Mouse (Mus musculus): Measurements from ENCODE around the gene Ppp1r2. TPM values are rescaled to one million over a fixed set of nuclear protein-coding genes. Genes with fewer than 3 reads are reported as not detected.
A peak's percentile ranks its signal among the peaks of the same experiment; 100 is the strongest.

The Ppp1r2 gene
- polyA plus RNA-seq, 2 experiments: 40.5 to 77.7 TPM

DNA sequence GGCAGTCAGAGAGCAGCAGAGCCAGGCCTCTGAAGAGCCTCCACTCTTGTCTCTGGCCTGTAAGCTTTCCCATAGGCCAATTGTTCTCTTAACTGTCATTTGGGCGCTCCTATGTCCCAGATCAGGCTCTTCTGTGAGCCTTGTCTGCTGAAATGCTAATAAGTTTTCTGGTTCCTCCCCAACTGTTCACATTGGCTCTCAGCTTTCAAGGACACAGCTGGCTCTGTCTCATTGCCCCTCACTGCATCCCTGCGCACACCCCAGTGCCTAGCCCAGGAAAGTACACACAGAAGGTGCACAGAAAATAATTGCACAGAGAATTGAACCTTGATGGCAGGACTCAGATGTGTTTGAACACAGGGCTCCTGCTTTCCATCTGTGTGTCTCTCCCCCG lies 24.9 kb upstream of the Ppp1r2 start:
- no peak overlapping the region for H3K4me3 ChIP-seq (replicated peaks; ENCODE audit: low read length)
- H3K9me3 ChIP-seq (ENCODE audit: control insufficient read depth, low read length): no peaks in the 10 kb centered on the region
- H3K27me3 ChIP-seq (ENCODE audit: control insufficient read depth, insufficient read depth, low read length): no peaks in the 10 kb centered on the region
- H3K36me3 ChIP-seq (ENCODE audit: control insufficient read depth, insufficient read depth, low read length): no peaks in the 10 kb centered on the region
- H3K27ac ChIP-seq (replicated peaks; ENCODE audit: low read depth, low read length): 0 out of 2 replicates have a peak overlapping the region, but pooled peaks have one; percentile 19
- WGBS: 42% methylated on average over 3 of the region's 3 CpGs
- no peak for DNase-seq (ENCODE audit: low spot score)
- H3K4me2 ChIP-seq (replicated peaks; ENCODE audit: low read depth, low read length, severe bottlenecking): no peak overlapping the region
- TF ChIP-seq POLR2A (IDR thresholded peaks at IDR 0.05; ENCODE audit: borderline replicate concordance, extremely low read depth, insufficient read depth, insufficient read length): no peak
- H3K9ac ChIP-seq (ENCODE audit: low read depth, low read length, severe bottlenecking): no peak overlapping the region
- ATAC-seq (ENCODE audit: low FRiP score, low read depth): no peak
- peaks cover 11% of the 10 kb centered on the region for H3K4me1 ChIP-seq (ENCODE audit: control insufficient read depth, insufficient read depth, low read length)

DNA sequence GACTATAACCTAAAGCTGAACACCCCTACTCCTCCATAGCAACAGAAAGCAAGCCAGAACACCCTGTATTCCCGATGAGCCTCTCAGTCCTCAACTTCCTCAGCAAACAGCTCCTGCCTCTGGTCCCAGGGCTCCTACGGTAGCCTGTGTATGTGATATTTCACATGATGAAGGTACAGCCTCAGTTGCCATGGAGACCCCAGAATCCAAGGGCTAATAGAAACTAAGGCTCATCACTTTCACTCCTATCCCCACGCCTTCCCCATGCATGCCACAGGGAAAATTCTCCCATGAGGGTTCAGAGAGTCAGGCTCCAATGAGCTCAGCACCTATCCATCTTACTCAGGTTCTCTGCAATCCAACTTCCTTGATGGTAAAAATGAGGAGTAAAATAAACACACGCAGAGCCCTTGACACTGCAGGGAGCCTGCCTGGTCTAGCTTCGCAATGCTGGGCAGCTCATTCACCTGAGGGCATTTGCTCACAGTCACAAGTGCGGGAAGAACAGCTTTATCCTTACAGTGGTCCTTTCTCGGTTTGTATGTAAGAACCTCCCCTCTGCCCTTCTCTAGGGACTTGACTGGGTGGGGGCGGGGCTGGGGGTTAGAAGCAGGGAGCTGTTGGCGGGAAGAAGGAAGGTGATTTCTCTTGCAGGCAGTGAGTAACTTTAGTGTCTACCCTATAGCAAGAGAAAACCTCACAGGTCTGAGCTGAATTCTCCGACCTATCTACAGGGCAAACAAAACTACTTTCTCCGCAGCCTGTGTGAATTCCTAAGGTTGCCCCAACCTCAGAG lies 24.3 kb upstream of the Ppp1r2 start:
- Histone ChIP-seq H3K27ac (replicated peaks; ENCODE audit: low read depth, low read length) (0 out of 2 replicates have a peak overlapping the region, but pooled peaks have one; percentile 19), H3K4me2 (replicated peaks; ENCODE audit: low read depth, low read length, severe bottlenecking) (no peak overlapping the region), H3K36me3 (ENCODE audit: control insufficient read depth, insufficient read depth, low read length) (no peaks in the 10 kb centered on the region), H3K9me3 (ENCODE audit: control insufficient read depth, low read length) (no peaks in the 10 kb centered on the region), H3K9ac (ENCODE audit: low read depth, low read length, severe bottlenecking) (no peak overlapping the region), H3K4me3 (replicated peaks; ENCODE audit: low read length) (no peak overlapping the region), H3K27me3 (ENCODE audit: control insufficient read depth, insufficient read depth, low read length) (no peaks in the 10 kb centered on the region), H3K4me1 (ENCODE audit: control insufficient read depth, insufficient read depth, low read length) (peaks cover 11% of the 10 kb centered on the region)
- no peak for TF ChIP-seq POLR2A (IDR thresholded peaks at IDR 0.05; ENCODE audit: borderline replicate concordance, extremely low read depth, insufficient read depth, insufficient read length)
- no peak for DNase-seq (ENCODE audit: low spot score)
- WGBS: 42% methylated on average over 11 of the region's 11 CpGs
- no peak for ATAC-seq (ENCODE audit: low FRiP score, low read depth)

DNA sequence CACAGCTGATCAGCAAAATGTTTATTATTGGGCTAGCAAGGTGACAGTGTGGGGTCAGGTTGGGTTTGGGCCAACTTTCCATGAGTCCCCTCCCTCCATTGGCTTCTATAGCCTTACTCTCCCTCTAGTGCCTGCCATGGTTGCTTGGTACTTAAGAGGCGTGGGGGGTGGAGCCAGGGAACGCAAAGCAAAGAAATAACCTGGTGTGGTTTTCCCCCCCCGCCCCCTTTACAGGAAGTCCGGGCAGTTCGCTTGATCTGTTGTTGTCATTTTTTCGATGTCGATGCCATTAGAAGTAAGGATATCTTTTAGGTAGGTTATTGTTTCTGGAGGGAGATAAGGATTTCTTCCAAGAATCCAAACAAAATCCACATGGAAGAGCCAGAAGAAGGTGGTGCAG lies 22.0 kb upstream of the Ppp1r2 start:
- no peak for ATAC-seq (ENCODE audit: low FRiP score, low read depth)

DNA sequence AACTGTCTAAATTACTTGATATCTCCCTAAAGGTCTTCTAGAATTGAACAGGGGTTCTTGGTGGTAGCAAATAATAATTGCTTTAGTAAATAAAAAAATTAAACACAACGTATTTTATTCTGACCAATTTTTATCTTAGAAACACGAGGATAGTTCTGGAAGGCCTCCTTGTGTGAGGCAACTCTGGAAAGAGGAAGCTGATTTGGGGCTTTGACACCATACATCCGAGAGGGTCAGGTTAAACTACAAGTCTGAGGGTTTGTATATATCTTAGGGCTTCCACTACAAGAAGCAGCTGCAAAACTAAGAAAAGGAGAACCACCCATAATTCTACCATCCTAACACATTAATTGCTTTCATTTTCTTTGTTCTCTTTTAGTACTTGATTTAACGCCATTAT lies 18.7 kb upstream of the Ppp1r2 start:
- no peaks in the 10 kb centered on the region for H3K27me3 ChIP-seq (ENCODE audit: control insufficient read depth, insufficient read depth, low read length)
- TF ChIP-seq POLR2A (IDR thresholded peaks at IDR 0.05; ENCODE audit: borderline replicate concordance, extremely low read depth, insufficient read depth, insufficient read length): no peak
- no peak overlapping the region for H3K9ac ChIP-seq (ENCODE audit: low read depth, low read length, severe bottlenecking)
- no peak for ATAC-seq (ENCODE audit: low FRiP score, low read depth)
- DNase-seq (ENCODE audit: low spot score): no peak
- no peaks in the 10 kb centered on the region for H3K36me3 ChIP-seq (ENCODE audit: control insufficient read depth, insufficient read depth, low read length)
- H3K27ac ChIP-seq (replicated peaks; ENCODE audit: low read depth, low read length): no peak overlapping the region
- H3K4me1 ChIP-seq (ENCODE audit: control insufficient read depth, insufficient read depth, low read length): peaks cover 4% of the 10 kb centered on the region; the same call in 1 of the 2 replicates
- no peak overlapping the region for H3K4me2 ChIP-seq (replicated peaks; ENCODE audit: low read depth, low read length, severe bottlenecking)
- 69% methylated on average over 4 of the region's 4 CpGs for WGBS
- H3K9me3 ChIP-seq (ENCODE audit: control insufficient read depth, low read length): no peaks in the 10 kb centered on the region
- H3K4me3 ChIP-seq (replicated peaks; ENCODE audit: low read length): no peak overlapping the region

More for the DNA sequence above, 22.0 kb upstream of the Ppp1r2 start:
- no peak for DNase-seq (ENCODE audit: low spot score)
- TF ChIP-seq POLR2A (IDR thresholded peaks at IDR 0.05; ENCODE audit: borderline replicate concordance, extremely low read depth, insufficient read depth, insufficient read length): no peak
- Histone ChIP-seq H3K4me1 (ENCODE audit: control insufficient read depth, insufficient read depth, low read length) (peaks cover 11% of the 10 kb centered on the region), H3K4me2 (replicated peaks; ENCODE audit: low read depth, low read length, severe bottlenecking) (no peak overlapping the region), H3K36me3 (ENCODE audit: control insufficient read depth, insufficient read depth, low read length) (no peaks in the 10 kb centered on the region), H3K27me3 (ENCODE audit: control insufficient read depth, insufficient read depth, low read length) (no peaks in the 10 kb centered on the region), H3K27ac (replicated peaks; ENCODE audit: low read depth, low read length) (no peak overlapping the region), H3K9ac (ENCODE audit: low read depth, low read length, severe bottlenecking) (no peak overlapping the region), H3K4me3 (replicated peaks; ENCODE audit: low read length) (no peak overlapping the region), H3K9me3 (ENCODE audit: control insufficient read depth, low read length) (no peaks in the 10 kb centered on the region)
- 87% methylated on average over 7 of the region's 7 CpGs for WGBS

DNA sequence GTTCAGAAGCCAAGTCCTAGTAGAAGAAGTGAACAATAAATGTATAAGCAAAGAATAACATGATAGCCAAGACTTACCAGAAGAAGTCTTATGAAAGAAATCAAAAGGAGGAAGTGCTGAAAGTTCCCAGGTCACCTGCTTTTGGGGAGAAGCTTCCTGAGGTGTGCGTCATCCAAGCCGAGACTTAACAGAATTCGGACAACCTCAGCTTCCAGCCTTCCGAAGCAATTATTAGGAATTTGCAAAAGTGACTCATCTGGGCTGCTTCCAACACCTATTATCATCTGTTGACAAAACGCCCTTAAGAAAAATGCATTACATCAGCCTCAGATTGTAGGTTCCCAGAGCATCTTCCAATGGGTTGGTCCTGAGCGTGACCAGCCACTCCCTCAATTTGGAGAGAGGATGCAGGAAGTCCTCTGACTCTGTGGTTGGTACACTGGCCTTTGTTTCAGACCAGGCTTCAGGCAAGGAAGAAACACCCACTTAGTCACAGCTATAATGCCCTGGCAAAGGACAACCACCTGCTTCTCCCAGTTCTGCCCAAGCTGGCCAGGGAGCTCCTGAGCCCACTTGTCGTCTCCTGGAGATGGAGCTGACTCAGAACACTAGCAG lies 15.8 kb upstream of the Ppp1r2 start:
- no peak for ATAC-seq (ENCODE audit: low FRiP score, low read depth)
- H3K4me2 ChIP-seq (replicated peaks; ENCODE audit: low read depth, low read length, severe bottlenecking): no peak overlapping the region
- 77% methylated on average over 7 of the region's 7 CpGs for WGBS

More for the DNA sequence above, 15.8 kb upstream of the Ppp1r2 start:
- no peak for DNase-seq (ENCODE audit: low spot score)
- Histone ChIP-seq H3K9me3 (ENCODE audit: control insufficient read depth, low read length) (no peaks in the 10 kb centered on the region), H3K27ac (replicated peaks; ENCODE audit: low read depth, low read length) (no peak overlapping the region), H3K27me3 (ENCODE audit: control insufficient read depth, insufficient read depth, low read length) (no peaks in the 10 kb centered on the region), H3K4me1 (ENCODE audit: control insufficient read depth, insufficient read depth, low read length) (peaks cover 4% of the 10 kb centered on the region; the same call in 1 of the 2 replicates), H3K4me3 (replicated peaks; ENCODE audit: low read length) (no peak overlapping the region), H3K9ac (ENCODE audit: low read depth, low read length, severe bottlenecking) (no peak overlapping the region), H3K36me3 (ENCODE audit: control insufficient read depth, insufficient read depth, low read length) (no peaks in the 10 kb centered on the region)
- TF ChIP-seq POLR2A (IDR thresholded peaks at IDR 0.05; ENCODE audit: borderline replicate concordance, extremely low read depth, insufficient read depth, insufficient read length): no peak

Data from limb, embryonic 14.5 days (tissue).